Mouse (Mus musculus): Measurements from ENCODE around the gene Gm20388.

Gm20388 gene

DNA sequence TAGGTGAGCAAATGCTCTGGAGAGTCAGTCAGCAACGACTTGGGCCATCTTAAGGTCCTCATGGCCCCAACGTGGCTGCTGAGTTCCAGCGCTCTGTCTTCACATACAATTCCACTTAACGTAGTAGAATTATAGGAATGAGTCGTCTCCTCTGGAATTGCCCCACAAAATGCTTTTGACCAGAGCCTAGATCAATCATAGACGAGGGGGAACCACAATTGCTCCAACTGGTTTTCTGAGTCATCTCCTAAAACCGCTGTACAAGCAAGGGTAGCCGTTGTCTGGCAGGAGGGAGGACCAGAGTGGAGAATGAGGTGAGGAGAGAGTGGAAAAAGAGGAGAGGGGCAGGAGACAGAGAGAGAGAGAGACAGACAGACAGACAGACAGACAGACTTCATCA lies 105.3 kb downstream of the Gm20388 start:
- DNase-seq, result no peak

GRCm38 (mm10) chr8:120016424-120016823 lies 105.8 kb downstream of the Gm20388 start:
- no peak for DNase-seq

DNA sequence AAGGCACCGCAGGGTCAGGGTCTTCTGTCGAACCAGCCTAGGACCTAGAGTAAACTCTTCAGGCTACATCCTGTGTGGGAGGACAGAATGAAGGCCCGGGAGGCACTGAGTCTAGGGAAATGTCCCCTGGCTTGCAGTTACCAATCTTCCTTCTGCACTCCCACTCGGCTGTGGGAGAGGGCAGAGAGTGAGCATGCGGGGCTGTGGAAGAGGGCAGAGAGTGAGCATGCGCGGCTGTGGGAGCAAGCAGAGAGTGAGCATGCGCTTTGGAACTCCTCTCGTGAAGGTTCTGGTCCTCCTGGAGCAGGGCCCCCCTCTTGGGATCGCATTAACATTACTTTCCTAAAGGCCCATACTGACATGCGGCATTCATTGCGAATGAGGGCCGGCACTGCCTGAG lies 106.7 kb downstream of the Gm20388 start:
- no peak for DNase-seq

DNA sequence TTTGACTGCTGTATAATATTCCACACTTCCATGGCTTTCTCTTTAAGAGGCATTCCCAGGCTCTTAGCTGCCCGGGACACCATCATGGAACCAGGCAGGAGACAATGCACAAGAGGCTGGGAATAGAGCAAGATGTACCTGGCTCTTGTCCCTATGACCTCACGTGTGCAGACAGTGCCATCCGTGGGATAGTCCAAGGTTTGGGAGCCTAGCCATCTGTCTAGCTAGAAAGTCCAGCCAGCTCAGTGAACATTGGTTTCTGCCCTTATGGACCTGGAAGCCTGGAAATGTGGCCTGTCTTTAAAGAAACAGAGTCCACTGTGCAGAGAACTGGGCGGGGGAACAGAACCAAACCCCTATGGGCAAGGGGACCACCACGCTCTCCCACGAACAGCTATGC lies 107.1 kb downstream of the Gm20388 start:
- DNase-seq, result peak; percentile 73 to 82

DNA sequence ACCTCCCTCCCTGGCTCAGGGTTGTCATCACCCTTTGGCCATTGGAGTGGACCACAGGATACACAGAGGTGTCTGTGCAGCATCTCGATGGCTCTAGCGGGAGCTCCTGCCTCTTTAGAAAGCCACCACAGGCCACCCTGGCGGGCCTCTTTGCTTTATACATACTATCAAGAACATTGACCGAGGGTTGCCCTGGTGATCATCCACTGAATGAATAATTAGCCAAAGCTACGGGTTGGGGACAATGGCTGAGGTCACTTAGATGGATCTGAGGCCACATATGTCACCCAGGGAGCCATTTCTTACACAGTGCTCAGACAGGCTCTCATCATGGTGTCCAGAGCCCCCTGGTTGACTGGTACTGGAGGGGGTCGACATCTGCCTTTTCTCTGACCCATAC lies 107.7 kb downstream of the Gm20388 start:
- DNase-seq, result no peak

DNA sequence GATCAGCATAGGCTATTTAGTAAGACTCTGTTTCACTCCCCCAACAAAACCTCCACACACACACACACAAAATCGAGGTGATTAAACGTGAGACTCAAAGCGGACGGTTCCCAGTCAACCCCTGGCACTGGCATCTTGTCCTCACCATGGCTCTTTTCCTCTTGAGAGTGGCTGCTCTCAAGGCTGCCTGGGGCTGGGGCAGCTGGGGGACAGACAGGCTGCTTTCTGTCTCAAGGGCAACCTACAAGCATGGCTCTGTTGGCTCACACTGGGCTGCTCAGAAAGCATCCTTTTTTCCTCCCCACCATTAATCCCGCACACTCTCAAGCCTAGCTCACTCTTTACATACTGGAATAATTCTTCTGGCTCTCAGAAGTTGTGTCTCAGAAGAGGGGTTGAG lies 108.7 kb downstream of the Gm20388 start:
- no peak for DNase-seq

DNA sequence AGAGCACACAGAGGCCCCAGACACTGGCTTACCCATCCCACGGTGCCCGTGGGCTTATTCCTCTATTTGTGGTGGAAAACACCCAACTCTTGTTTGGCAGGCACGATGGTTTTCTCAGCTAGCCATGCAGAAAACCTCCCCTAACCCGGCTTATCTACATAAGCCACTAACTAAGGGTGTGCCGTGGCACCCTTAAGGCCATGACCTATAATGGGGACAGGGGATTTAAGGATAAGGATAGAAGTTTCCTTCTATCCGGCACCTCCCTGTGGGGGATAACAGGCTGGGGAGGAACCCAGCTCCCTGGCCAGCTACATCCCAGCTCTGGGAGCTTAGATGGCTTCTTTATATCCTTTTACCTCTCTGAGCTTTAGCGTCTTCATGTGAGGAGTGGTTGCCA lies 109.7 kb downstream of the Gm20388 start:
- no peak for DNase-seq

GRCm38 (mm10) chr8:120026199-120026598 lies 115.6 kb downstream of the Gm20388 start:
- no peak for DNase-seq

- no peak for DNase-seq
These were observed 116.3 kb downstream of the Gm20388 start for GRCm38 (mm10) chr8:120026991-120027390.

- DNase-seq, result no peak
These were observed 119.8 kb downstream of the Gm20388 start for GRCm38 (mm10) chr8:120030447-120030846.

DNA sequence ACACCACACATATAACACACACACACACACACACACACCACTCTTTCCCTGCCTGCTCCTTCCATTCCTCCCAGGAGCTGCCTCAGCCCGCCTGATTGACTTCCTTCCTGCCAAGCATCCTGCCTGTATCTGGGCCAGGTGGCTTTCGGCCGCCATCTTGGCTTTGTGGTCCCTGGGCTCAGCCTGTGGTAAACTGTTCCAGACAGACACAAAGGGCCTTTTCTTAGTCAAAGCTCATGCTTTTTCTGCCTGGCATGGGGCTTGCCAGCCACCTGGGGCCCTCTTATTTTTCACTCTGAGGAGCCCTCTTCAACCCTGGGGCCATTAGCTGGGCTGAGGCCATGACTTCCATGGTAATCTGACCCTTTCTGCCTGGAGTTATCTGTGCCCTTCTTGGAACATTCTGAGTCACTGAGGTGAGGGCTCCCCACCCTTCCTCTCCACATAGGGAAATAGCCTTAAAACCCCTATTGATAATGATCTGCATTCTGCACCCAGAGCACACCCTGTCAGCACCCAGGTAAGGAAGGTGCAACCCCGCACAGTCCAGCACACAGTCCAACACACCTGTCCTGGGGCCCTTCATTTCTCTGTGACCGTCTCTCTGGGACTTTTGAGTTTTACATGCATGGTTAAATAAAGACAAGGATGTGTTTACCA lies 122.0 kb downstream of the Gm20388 start:
- DNase-seq, result no peak

DNA sequence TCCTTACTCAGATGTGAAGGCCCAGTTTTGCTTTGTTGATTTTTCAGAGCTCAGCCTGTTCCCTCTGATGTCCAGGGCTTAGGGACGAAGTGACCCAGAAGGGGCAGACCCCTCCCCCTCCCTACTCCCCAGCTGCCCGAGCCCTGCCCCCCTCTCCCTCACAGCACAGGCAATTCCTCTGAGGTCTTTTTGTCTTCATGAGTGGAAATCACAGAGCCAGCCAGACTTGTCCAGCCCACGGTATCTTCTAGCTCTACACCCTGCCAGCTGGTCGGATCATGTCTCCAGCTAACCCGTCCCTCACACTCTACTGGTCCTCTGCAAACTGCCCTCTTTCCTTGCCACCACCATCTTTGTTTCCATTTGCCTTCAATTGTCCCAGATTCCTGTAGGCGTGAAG lies 123.8 kb downstream of the Gm20388 start:
- DNase-seq, result no peak

DNA sequence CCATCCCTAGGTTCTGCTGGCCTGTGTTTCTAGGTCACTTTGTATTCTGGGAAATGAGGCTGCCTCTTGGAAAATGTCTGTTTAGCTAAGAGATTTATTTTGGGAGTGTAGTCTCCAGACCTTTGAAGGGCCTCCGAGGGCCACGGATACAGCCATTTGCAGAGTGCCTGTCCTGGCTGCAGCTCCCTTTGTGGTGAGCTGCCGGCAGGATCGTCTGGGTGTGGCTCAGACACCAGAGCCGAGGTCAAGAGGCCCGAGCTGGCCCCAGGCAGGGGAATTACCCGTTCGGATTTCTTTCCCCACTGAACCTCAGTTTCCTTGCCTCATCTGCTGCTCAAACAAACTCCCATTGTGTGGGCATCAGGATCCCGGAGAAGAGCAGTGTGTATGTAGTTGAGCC lies 125.5 kb downstream of the Gm20388 start:
- DNase-seq, result no peak

DNA sequence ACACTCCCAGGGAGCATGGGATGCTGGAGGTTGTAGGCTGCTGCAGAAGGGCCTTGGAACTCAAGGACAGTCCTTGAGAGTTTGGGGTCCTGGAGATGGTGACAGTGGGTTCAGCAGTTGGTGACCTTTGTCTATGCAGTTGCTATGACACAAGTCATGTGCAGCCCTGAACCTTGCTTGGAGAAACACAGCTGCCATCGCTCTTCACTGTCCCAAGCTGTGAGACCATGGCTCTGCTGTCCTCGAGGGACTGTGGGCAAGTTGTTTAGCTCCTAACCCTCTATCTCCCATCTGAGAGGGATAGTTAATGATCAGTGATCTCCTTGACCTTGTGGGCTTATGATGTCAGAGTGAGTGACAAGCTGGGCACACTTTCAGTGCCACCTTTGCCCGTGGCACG lies 125.9 kb downstream of the Gm20388 start:
- no peak for DNase-seq

GRCm38 (mm10) chr8:120037199-120037598 lies 126.6 kb downstream of the Gm20388 start:
- peak; percentile 40 to 49 for DNase-seq

DNA sequence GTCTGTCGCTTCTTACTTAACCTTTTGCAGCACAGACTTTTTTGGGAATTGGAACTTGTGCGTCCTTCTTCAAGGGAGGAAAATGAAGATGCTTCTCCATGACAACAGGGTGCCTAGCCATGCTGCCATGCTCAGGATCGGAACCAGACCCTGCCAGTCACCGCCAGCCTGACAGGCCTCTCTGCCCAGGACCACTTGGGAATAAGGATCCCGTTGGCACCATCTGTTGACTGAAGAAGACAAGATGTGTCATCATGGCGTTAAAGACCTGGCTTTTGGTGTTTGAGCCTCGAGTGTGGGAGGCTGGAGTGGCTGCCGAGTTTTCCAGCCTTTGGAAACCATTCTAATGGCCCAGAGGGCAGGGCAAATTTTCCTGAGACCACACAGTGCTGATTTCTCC lies 127.0 kb downstream of the Gm20388 start:
- DNase-seq, result no peak

DNA sequence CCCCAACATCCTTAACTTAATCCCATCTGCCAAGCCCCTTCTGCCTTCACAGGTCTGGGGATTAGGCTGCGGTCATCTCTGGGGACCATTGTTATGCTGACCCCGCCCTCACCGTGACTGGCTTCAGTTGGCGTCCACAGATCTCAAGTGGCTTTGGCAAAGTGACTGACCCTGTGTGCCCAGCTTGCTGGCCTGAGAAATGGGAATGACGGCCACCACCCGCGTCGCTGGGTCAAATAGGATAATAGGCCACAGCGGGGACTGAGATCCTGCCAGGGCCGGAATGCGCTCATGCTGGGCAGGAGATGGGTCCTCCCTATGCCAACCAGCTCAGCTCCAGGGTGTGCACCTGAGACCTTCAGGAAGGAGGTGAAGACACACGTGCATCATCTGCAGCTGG lies 128.1 kb downstream of the Gm20388 start:
- no peak for DNase-seq

- DNase-seq, result no peak
These were observed 128.8 kb downstream of the Gm20388 start for GRCm38 (mm10) chr8:120039313-120039919.

GRCm38 (mm10) chr8:120040861-120041260 lies 130.2 kb downstream of the Gm20388 start:
- DNase-seq, result peak; percentile 28 to 45

GRCm38 (mm10) chr8:120042542-120043312 lies 132.1 kb downstream of the Gm20388 start:
- DNase-seq, result no peak

- DNase-seq, result no peak
These were observed 134.3 kb downstream of the Gm20388 start for GRCm38 (mm10) chr8:120044907-120045306.

GRCm38 (mm10) chr8:120045471-120045870 lies 134.8 kb downstream of the Gm20388 start:
- DNase-seq, result no peak

DNA sequence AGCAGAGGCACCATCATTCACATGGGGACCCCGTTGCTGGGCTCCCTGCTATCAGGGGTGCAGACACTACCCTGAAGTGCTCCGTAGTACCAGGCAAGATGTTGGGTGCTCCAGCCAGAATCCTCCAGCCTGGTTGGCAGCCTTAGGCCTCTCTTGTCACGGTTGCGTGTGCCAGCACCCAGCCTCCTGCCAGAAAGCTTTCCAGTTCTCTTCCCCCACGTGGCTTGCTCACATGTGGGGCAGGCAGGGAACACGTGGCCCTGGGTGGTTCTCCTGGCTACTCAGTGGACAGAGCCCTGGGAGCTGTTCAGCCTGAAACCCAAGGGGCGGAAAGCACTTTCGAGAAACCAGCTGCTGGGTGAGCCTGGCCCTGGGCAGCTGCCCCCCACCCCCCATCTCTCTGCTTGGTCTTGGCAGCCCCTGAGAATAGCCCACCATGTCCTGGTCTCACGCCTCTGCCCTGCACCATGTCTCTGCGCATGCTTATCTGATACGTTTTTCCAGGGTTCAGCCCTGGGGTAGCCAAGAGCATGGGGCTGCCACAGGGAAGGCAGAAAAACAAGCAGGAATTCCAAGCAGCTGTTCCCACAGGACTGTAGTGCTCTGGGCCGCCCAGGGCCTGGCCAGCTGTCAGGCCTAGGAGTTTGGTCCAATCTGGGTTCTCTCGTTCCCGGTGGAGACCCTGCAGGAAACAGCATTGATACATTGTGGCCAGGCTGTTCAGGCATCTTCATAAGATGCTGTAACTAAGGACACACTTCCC lies 135.8 kb downstream of the Gm20388 start:
- peak; percentile 97 to 98 for DNase-seq

Measured in kidney, adult 8-10 months (tissue).